Mouse (Mus musculus): ENCODE measurements at regions not wholly inside any gene's neighbourhood (a gene's known extent, or its start where the extent isn't known, plus 50 kb on each side); places are given as distances from the start of the nearest gene placed in this dataset.

GRCm38 (mm10) chr13:107522942-107523341 is 501.0 kb upstream of the Kif2a start:
- TF ChIP-seq POLR2A (IDR thresholded peaks at IDR 0.05; ENCODE audit: insufficient read depth, low read depth, low read length), result no peak
- TF ChIP-seq CTCF (IDR thresholded peaks at IDR 0.05; ENCODE audit: insufficient read depth, low read depth, low read length), result no peak
